Mouse (Mus musculus): Measurements from ENCODE around the gene Rapgef4.

- no peak for TF ChIP-seq POLR2A (IDR thresholded peaks at IDR 0.05; ENCODE audit: borderline replicate concordance, insufficient read depth, low read length)
- TF ChIP-seq CTCF (IDR thresholded peaks at IDR 0.05; ENCODE audit: borderline replicate concordance, insufficient read depth, low read depth, low read length), result no peak
Measured at GRCm38 (mm10) chr2:72045659-72046058, 64.6 kb downstream of the Rapgef4 start.
